Mouse (Mus musculus): ENCODE measurements around the gene Hist1h3g. TPM values are rescaled to one million over a fixed set of nuclear protein-coding genes. Genes with fewer than 3 reads are reported as not detected.
"Not testable (repeated sequence)": the region's sequence is repeated elsewhere in the genome, so short reads cannot be mapped to it uniquely, and the experiment has no call there.

The Hist1h3g gene
- polyA plus RNA-seq, 1 experiment from 2014 or later = 3.3 TPM

DNA sequence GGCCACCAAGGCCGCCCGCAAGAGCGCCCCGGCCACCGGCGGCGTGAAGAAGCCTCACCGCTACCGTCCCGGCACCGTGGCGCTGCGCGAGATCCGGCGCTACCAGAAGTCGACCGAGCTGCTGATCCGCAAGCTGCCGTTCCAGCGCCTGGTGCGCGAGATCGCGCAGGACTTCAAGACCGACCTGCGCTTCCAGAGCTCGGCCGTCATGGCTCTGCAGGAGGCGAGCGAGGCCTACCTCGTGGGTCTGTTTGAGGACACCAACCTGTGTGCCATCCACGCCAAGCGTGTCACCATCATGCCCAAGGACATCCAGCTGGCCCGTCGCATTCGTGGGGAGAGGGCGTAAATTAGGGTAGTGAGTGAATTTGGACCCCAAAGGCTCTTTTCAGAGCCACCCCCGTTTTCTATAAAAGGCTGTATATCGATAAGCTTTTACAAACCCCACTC, 40.7 kb downstream of the Hist1h3g start:
- H3K9me3 ChIP-seq (ENCODE audit: control insufficient read depth, low read length); H3K36me3 ChIP-seq (ENCODE audit: control insufficient read depth, insufficient read depth, low read length); DNase-seq (ENCODE audit: low spot score); H3K27me3 ChIP-seq (ENCODE audit: control insufficient read depth, insufficient read depth, low read length); H3K4me1 ChIP-seq (ENCODE audit: control insufficient read depth, insufficient read depth, low read length); ATAC-seq (ENCODE audit: insufficient read depth, low FRiP score, low TSS enrichment): not testable (repeated sequence)
- peak overlapping the region; percentile 36 for H3K4me3 ChIP-seq (ENCODE audit: low read depth, low read length)
- WGBS = under 1% methylated on average over 8 of the region's 40 CpGs
- H3K4me2 ChIP-seq (ENCODE audit: low read depth) = peak overlapping the region; percentile 57
- peak overlapping the region; percentile 76 for H3K27ac ChIP-seq (ENCODE audit: low read depth, low read length)
- peak overlapping the region; percentile 63 for H3K9ac ChIP-seq (ENCODE audit: low read length)

DNA sequence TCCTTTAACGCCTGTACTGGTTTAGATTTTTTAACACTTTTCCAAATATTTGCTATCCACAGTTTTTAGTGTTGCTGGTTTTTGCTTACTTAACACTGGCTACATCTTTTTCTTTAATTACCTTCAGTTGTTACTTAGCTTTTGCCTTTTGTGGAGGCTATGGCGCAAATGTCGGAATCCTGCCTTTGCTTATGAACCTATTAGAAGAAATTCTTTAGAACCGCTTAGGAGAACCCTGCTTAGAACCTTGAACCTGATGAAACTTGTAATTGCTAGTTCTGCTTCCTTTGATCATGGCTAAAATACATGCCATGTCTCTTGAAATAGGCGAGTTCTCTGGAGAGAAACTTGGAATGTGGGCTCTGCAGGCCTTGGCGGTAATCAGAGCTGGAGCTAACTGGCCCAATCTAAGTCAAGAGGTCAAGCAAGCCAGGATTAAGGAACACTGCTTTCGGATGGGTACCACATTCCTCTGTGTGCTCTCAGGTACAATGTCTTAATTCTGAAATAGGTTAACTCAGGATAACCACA, 41.2 kb downstream of the Hist1h3g start:
- peak overlapping the region; percentile 57 for H3K4me2 ChIP-seq (ENCODE audit: low read depth)

DNA sequence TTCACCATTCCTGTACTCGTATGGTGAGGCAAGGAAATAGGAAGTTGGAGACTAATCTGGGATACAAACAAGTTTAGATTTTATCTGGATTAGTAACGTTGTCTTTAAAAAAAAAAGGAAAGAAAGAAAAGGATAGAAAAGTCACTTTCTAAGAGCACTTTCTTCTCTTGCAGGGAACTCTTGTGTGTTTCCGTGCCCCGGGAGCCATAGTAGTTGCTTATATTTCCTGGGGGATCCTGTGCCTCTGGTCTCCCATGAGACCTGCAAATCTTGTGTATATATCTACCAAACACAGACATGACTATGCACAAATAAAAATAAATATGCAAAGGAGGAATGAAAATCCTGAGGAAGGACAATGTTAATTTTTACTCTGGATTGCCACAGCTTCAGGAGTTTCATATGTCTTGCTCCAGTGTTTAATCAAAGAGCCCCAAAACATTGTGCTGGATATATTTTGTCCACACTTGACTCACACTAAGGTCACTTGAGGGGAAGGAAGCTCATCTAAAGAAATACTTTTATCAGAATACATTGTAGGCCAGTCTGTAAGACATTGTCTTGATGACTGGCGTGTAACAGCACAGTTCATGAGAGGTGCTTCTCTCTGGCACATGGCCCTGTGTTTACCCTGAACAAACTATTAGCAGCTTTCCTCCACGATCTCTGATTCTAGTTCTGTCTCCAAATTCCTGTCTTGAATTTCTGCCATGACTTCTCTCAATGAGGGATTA, 41.9 kb downstream of the Hist1h3g start:
- Histone ChIP-seq H3K4me3 (ENCODE audit: low read depth, low read length) (peak overlapping the region; percentile 36), H3K4me2 (ENCODE audit: low read depth) (peak overlapping the region; percentile 57), H3K9me3 (ENCODE audit: control insufficient read depth, low read length) (no peaks in the 10 kb centered on the region), H3K27ac (ENCODE audit: low read depth, low read length) (peak overlapping the region; percentile 76; the same call in 1 of the 2 replicates), H3K9ac (ENCODE audit: low read length) (peak overlapping the region; percentile 63), H3K4me1 (ENCODE audit: control insufficient read depth, insufficient read depth, low read length) (peaks cover 8% of the 10 kb centered on the region), H3K36me3 (ENCODE audit: control insufficient read depth, insufficient read depth, low read length) (no peaks in the 10 kb centered on the region), H3K27me3 (ENCODE audit: control insufficient read depth, insufficient read depth, low read length) (no peaks in the 10 kb centered on the region)
- ATAC-seq (ENCODE audit: insufficient read depth, low FRiP score, low TSS enrichment) (no peak), DNase-seq (ENCODE audit: low spot score) (peak; percentile 25)
- WGBS = 60% methylated on average over 6 of the region's 6 CpGs

More for the DNA sequence above, 41.2 kb downstream of the Hist1h3g start:
- Histone ChIP-seq H3K27me3 (ENCODE audit: control insufficient read depth, insufficient read depth, low read length) (no peaks in the 10 kb centered on the region), H3K36me3 (ENCODE audit: control insufficient read depth, insufficient read depth, low read length) (no peaks in the 10 kb centered on the region), H3K9me3 (ENCODE audit: control insufficient read depth, low read length) (no peaks in the 10 kb centered on the region), H3K4me1 (ENCODE audit: control insufficient read depth, insufficient read depth, low read length) (peaks cover 6% of the 10 kb centered on the region; the same call in 1 of the 2 replicates), H3K27ac (ENCODE audit: low read depth, low read length) (peak overlapping the region; percentile 76), H3K4me3 (ENCODE audit: low read depth, low read length) (peak overlapping the region; percentile 36), H3K9ac (ENCODE audit: low read length) (peak overlapping the region; percentile 63)
- peak; percentile 41 for DNase-seq (ENCODE audit: low spot score)
- no peak for ATAC-seq (ENCODE audit: insufficient read depth, low FRiP score, low TSS enrichment)
- WGBS = 5% methylated on average over 7 of the region's 7 CpGs

- H3K4me2 ChIP-seq (ENCODE audit: low read depth) = no peak overlapping the region
- no peak overlapping the region for H3K4me3 ChIP-seq (ENCODE audit: low read depth, low read length)
- no peak overlapping the region for H3K9ac ChIP-seq (ENCODE audit: low read length)
- ATAC-seq (ENCODE audit: insufficient read depth, low FRiP score, low TSS enrichment) = no peak
- no peak for DNase-seq (ENCODE audit: low spot score)
- 95% methylated on average over 1 of the region's 1 CpGs for WGBS
- H3K4me1 ChIP-seq (ENCODE audit: control insufficient read depth, insufficient read depth, low read length) = peaks cover 9% of the 10 kb centered on the region
- no peaks in the 10 kb centered on the region for H3K36me3 ChIP-seq (ENCODE audit: control insufficient read depth, insufficient read depth, low read length)
- no peaks in the 10 kb centered on the region for H3K9me3 ChIP-seq (ENCODE audit: control insufficient read depth, low read length)
- H3K27me3 ChIP-seq (ENCODE audit: control insufficient read depth, insufficient read depth, low read length) = no peaks in the 10 kb centered on the region
- H3K27ac ChIP-seq (ENCODE audit: low read depth, low read length) = no peak overlapping the region
Measured at GRCm38 (mm10) chr13:23577835-23578234, 42.6 kb downstream of the Hist1h3g start.

- Histone ChIP-seq H3K27me3 (ENCODE audit: control insufficient read depth, insufficient read depth, low read length) (no peaks in the 10 kb centered on the region), H3K4me1 (ENCODE audit: control insufficient read depth, insufficient read depth, low read length) (peaks cover 20% of the 10 kb centered on the region), H3K9me3 (ENCODE audit: control insufficient read depth, low read length) (no peaks in the 10 kb centered on the region), H3K9ac (ENCODE audit: low read length) (peak within 1 kb of the TSS; percentile 66), H3K4me3 (ENCODE audit: low read depth, low read length) (peak within 1 kb of the TSS; percentile 46), H3K27ac (ENCODE audit: low read depth, low read length) (peak within 1 kb of the TSS; percentile 87), H3K36me3 (ENCODE audit: control insufficient read depth, insufficient read depth, low read length) (no peaks in the 10 kb centered on the region), H3K4me2 (ENCODE audit: low read depth) (peak within 1 kb of the TSS; percentile 83)
- peak; percentile 94 for DNase-seq (ENCODE audit: low spot score)
- ATAC-seq (ENCODE audit: insufficient read depth, low FRiP score, low TSS enrichment) = peak; percentile 82
- under 1% methylated on average over 43 of the region's 43 CpGs for WGBS
Measured at GRCm38 (mm10) chr13:23581408-23582218, 46.4 kb downstream of the Hist1h3g start, which contains the start of gene Hist1h4d. TSS of gene Hist1h4d (plus strand) at chr13:23581598.

DNA sequence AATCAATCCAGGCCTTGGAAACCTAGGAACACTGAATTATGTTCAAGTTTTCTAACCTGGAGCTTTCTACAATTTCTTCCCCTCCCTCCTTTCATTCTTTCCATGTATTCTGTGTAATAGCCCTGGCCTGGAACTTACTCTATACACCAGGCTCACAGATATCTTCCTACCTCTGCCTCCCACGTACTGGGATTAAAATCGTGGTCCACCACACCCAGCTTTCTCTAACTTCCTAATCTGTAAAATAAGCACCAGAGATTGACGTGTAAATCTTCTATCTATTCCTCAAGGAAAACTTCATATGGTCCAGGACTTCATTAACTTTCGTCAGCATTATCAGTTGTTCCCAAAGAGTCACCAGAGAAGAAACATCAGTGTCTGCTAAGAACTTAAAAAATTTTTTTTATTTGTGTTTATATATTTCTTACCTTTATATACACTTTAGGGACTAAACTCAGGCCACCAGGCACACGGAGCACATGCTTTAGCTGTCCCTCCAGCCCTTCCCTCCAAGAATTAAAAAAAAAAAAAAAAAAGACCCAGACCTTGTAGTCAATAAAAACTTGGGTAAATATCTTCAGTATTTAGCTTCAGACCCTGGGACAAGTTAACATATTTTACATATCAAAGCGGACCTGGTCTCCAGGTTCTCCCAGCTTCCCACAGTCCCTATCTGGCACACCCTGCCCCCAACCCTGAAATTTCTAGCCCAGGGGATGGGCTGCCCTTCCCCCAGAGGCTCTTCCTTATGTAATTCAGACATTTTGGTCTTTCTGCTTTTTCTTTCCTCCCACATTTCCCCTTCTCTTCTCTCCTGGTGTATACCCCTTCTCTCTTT, 47.2 kb downstream of the Hist1h3g start:
- H3K9ac ChIP-seq (ENCODE audit: low read length) = peak overlapping the region; percentile 66
- peak overlapping the region; percentile 46 for H3K4me3 ChIP-seq (ENCODE audit: low read depth, low read length)
- H3K4me2 ChIP-seq (ENCODE audit: low read depth) = peak overlapping the region; percentile 83
- H3K36me3 ChIP-seq (ENCODE audit: control insufficient read depth, insufficient read depth, low read length) = no peaks in the 10 kb centered on the region
- peak overlapping the region; percentile 87 for H3K27ac ChIP-seq (ENCODE audit: low read depth, low read length)
- peak; percentile 39 for DNase-seq (ENCODE audit: low spot score)
- no peaks in the 10 kb centered on the region for H3K9me3 ChIP-seq (ENCODE audit: control insufficient read depth, low read length)
- H3K4me1 ChIP-seq (ENCODE audit: control insufficient read depth, insufficient read depth, low read length) = peaks cover 24% of the 10 kb centered on the region
- H3K27me3 ChIP-seq (ENCODE audit: control insufficient read depth, insufficient read depth, low read length) = no peaks in the 10 kb centered on the region
- ATAC-seq (ENCODE audit: insufficient read depth, low FRiP score, low TSS enrichment) = no peak
- 3% methylated on average over 6 of the region's 6 CpGs for WGBS

DNA sequence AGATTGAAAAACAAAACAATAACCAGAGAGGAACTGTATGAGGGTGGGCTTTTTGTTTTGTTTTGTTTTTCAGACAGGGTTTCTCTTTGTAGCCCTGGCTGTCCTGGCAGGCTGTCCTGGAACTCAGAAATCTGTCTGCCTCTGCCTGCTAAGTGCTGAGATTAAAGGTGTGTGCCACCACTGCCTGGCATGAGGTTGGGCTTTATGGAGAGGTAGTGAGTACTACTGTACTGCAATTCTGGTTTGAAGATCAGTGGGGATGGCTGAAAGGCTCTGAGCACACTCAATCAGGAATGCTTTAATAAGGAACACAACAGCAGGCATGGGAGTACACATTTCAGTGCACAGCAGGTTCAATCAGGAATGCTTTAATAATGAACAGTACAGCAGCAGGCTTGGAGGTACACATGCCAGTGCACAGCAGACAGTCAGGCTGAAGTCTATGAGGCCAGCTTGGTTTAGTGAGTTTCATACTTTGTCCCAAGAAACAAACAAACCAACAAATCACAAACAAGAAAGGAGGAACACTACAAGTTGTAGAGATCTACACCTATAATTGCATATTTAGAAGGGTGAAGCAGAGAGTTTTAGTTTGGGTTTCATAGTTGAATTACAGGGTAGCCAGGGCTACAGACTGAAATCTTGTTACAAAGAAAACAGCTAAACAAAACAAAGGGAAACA, 48.3 kb downstream of the Hist1h3g start:
- H3K9me3 ChIP-seq (ENCODE audit: control insufficient read depth, low read length) = no peaks in the 10 kb centered on the region
- peak overlapping the region; percentile 29; the same call in 1 of the 2 replicates for H3K9ac ChIP-seq (ENCODE audit: low read length)
- H3K4me1 ChIP-seq (ENCODE audit: control insufficient read depth, insufficient read depth, low read length) = peaks cover 24% of the 10 kb centered on the region
- no peaks in the 10 kb centered on the region for H3K27me3 ChIP-seq (ENCODE audit: control insufficient read depth, insufficient read depth, low read length)
- peak; percentile 24 for DNase-seq (ENCODE audit: low spot score)
- no peak overlapping the region for H3K4me3 ChIP-seq (ENCODE audit: low read depth, low read length)
- ATAC-seq (ENCODE audit: insufficient read depth, low FRiP score, low TSS enrichment) = no peak
- H3K27ac ChIP-seq (ENCODE audit: low read depth, low read length) = peak overlapping the region; percentile 87
- H3K36me3 ChIP-seq (ENCODE audit: control insufficient read depth, insufficient read depth, low read length) = no peaks in the 10 kb centered on the region
- no peak overlapping the region for H3K4me2 ChIP-seq (ENCODE audit: low read depth)

All from neural tube, embryonic 11.5 days (tissue).